Mouse (Mus musculus) heart, embryonic 13.5 days (tissue): ENCODE results near the gene Ube2f. TPM values are rescaled to one million over a fixed set of nuclear protein-coding genes. Genes with fewer than 3 reads are reported as not detected.

Experiments used
- ATAC-seq: fragments of 200-750 bp; cut with Nextera tagmentation; 2 replicates; pipeline ENCODE4 v1.8.0; 2017; ENCODE audit warnings: moderate TSS enrichment; ENCODE audit not compliant: insufficient number of reproducible peaks, low FRiP score, low TSS enrichment; ENCODE audit errors: extremely low read depth
- H3K27ac ChIP-seq: fragments of 300-500 bp; sonication (generic); replicated peaks from 2 replicates; pipeline ENCODE4 v1.5.1; 2015; ENCODE audit warnings: moderate library complexity, mild to moderate bottlenecking, inconsistent platforms
- H3K27me3 ChIP-seq: fragments of 300-500 bp; sonication (generic); replicated peaks from 2 replicates; pipeline ENCODE4 v1.6.1; 2015; ENCODE audit warnings: mild to moderate bottlenecking, inconsistent platforms
- H3K36me3 ChIP-seq: fragments of 300-500 bp; sonication (generic); 2 replicates; pipeline ENCODE4 v1.6.1; 2015; ENCODE audit warnings: mild to moderate bottlenecking, inconsistent platforms
- H3K4me1 ChIP-seq: fragments of 300-500 bp; sonication (generic); 2 replicates; pipeline ENCODE4 v1.6.1; 2015; ENCODE audit warnings: inconsistent platforms
- H3K4me2 ChIP-seq: fragments of 300-500 bp; sonication (generic); 2 replicates; pipeline ENCODE4 v1.6.1; 2015; ENCODE audit warnings: inconsistent platforms, mild to moderate bottlenecking, moderate library complexity
- H3K4me3 ChIP-seq: fragments of 300-500 bp; sonication (generic); 2 replicates; pipeline ENCODE4 v1.5.1; 2015; ENCODE audit warnings: moderate library complexity, mild to moderate bottlenecking, inconsistent platforms
- H3K9ac ChIP-seq: fragments of 300-500 bp; sonication (generic); 2 replicates; pipeline ENCODE4 v1.6.1; 2015; ENCODE audit warnings: inconsistent platforms, mild to moderate bottlenecking, moderate library complexity
- H3K9me3 ChIP-seq: fragments of 300-500 bp; sonication (generic); 2 replicates; pipeline ENCODE4 v1.6.1; 2016; ENCODE audit warnings: inconsistent platforms
- WGBS: fragments of 180-500 bp; shearing (Covaris S2); methylation state at CpG from one replicate; pipeline ENCODE4 v1.1.7; 2015; ENCODE audit warnings: mixed read lengths; 5-methylcytosine and 5-hydroxymethylcytosine counted together
- polyA plus RNA-seq: library from polyadenylated mRNA; unstranded; fragments of >200 nt; fragmentation: Nextera tagmentation; extraction: Ambion mirVana; gene quantifications from 2 replicates; pipeline ENCODE4 v1.2.1, GENCODE M21; 2015

The Ube2f gene
- polyA plus RNA-seq, 1 experiment from 2014 or later: 61.2 TPM

DNA sequence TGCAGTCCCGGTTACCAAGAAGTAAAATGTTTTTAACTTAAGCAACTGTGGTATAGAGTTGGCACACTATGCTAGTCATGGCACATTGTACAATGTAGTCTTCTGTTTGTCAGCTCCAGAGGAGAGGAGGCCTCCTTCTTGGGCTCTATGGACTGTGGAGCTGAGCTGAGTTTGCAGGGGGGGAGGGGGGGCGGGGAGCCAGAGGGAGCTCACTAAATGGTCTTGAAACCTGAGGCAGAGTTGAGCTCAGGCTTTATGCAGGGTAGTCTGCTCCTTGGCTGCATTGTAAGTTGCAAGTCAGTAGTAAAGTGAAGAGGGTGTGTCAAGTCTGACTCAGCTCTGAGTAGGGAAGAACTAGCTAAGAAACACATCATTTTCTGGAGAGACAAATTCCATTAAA is 22.2 kb downstream of the Ube2f start:
- Histone ChIP-seq H3K27ac (no peak overlapping the region), H3K4me2 (no peak overlapping the region), H3K9ac (no peak overlapping the region), H3K27me3 (no peaks in the 10 kb centered on the region), H3K9me3 (no peaks in the 10 kb centered on the region), H3K36me3 (peaks cover 38% of the 10 kb centered on the region), H3K4me3 (no peak overlapping the region), H3K4me1 (0 out of 2 replicates have a peak, but pooled peaks cover 6% of the 10 kb centered on the region)
- WGBS: 87% methylated on average over 2 of the region's 2 CpGs
- no peak for ATAC-seq

DNA sequence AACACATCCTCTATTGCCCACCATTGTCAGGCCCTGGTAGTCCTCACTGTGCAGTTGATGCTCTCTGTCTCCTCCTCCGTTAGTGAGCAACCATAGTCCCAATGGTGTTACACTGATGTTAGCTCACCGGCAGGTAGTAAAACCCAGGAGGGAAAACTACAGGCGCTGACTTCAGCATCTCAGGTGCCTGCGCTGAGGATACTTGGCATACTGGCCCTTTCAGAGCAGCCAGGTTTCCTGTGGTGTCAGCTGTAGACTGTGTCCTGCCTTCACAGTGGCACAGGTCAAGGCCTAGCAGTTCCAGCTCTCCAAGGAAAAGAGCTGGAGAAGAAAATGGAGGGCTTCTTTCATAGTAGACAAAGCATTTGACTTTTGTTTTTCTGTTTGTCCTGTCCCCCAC is 26.5 kb downstream of the Ube2f start:
- ATAC-seq: no peak
- Histone ChIP-seq H3K36me3 (peaks cover 80% of the 10 kb centered on the region), H3K4me2 (no peak overlapping the region), H3K27me3 (no peaks in the 10 kb centered on the region), H3K4me3 (no peak overlapping the region), H3K4me1 (0 out of 2 replicates have a peak, but pooled peaks cover 3% of the 10 kb centered on the region), H3K9me3 (no peaks in the 10 kb centered on the region), H3K9ac (no peak overlapping the region), H3K27ac (no peak overlapping the region)
- WGBS: 95% methylated on average over 4 of the region's 4 CpGs

GRCm38 (mm10) chr1:91277480-91277879 is 27.4 kb downstream of the Ube2f start:
- H3K4me1 ChIP-seq: 0 out of 2 replicates have a peak, but pooled peaks cover 3% of the 10 kb centered on the region
- no peak overlapping the region for H3K4me3 ChIP-seq
- H3K27me3 ChIP-seq: no peaks in the 10 kb centered on the region
- H3K9me3 ChIP-seq: no peaks in the 10 kb centered on the region
- no peak for ATAC-seq
- 87% methylated on average over 2 of the region's 2 CpGs for WGBS
- H3K36me3 ChIP-seq: peaks cover 86% of the 10 kb centered on the region
- H3K9ac ChIP-seq: no peak overlapping the region
- H3K27ac ChIP-seq: no peak overlapping the region
- no peak overlapping the region for H3K4me2 ChIP-seq

DNA sequence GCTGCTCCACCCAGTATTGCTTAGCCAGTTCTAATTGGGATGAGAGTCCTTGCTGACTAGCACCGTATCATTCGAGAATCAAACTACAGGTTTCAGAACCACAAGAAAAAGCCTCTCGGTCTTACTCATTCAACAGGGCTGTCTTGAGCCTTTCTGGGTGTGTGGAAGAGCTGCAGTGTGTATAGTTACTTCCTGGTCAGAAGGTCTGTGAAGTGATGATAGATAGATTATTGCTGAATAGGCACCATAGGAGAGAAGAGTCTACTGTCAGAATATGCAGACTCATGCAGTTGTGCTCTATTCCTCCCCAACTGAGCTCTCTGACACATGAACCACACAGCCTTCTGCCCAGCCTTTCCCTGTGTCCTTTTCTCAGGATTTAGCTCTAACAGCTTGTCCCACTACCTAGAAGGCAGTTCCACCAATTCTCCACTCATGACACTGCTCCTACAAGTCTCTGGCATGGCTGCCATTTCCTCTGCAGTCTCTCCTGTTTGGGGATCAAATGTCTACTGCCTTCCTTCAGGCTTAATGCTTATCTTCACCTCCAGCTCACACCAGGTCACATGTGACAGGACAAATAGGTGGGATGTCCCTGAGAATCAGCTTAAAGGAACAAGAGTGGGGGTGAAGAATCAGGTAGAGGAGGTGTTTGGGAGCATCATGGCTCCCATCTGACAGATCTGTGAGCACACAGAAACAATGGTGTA is 28.5 kb downstream of the Ube2f start:
- H3K4me3 ChIP-seq: no peak overlapping the region
- H3K27me3 ChIP-seq: no peaks in the 10 kb centered on the region
- ATAC-seq: no peak
- H3K36me3 ChIP-seq: peaks cover 87% of the 10 kb centered on the region
- H3K27ac ChIP-seq: no peak overlapping the region
- 89% methylated on average over 3 of the region's 3 CpGs for WGBS
- H3K9ac ChIP-seq: no peak overlapping the region
- H3K9me3 ChIP-seq: no peaks in the 10 kb centered on the region
- H3K4me1 ChIP-seq: 0 out of 2 replicates have a peak, but pooled peaks cover 3% of the 10 kb centered on the region
- H3K4me2 ChIP-seq: no peak overlapping the region

DNA sequence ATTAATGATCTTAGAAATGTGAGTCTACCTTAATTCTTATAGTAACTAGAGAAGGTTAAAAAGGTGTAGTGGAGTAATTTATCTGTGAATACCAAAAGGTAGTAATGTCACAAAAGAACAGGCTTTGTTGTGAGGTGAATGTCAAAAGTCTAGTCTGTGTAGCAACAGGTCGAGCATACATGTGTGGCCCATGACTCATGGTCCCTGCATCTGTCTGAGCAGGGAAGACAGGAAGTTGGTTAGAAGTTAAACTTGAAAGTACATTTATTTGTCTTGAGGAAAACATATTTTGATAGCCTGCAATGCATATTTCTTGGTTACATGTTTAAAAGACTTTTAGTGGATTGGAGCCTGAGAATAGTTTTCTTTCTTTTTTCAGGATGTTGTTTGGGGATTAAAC is 29.0 kb downstream of the Ube2f start:
- 0 out of 2 replicates have a peak, but pooled peaks cover 3% of the 10 kb centered on the region for H3K4me1 ChIP-seq
- H3K36me3 ChIP-seq: peaks cover 91% of the 10 kb centered on the region
- 73% methylated on average over 1 of the region's 1 CpGs for WGBS
- H3K9me3 ChIP-seq: no peaks in the 10 kb centered on the region
- H3K27ac ChIP-seq: no peak overlapping the region
- H3K4me2 ChIP-seq: no peak overlapping the region
- ATAC-seq: no peak
- H3K9ac ChIP-seq: no peak overlapping the region
- no peak overlapping the region for H3K4me3 ChIP-seq
- no peaks in the 10 kb centered on the region for H3K27me3 ChIP-seq

DNA sequence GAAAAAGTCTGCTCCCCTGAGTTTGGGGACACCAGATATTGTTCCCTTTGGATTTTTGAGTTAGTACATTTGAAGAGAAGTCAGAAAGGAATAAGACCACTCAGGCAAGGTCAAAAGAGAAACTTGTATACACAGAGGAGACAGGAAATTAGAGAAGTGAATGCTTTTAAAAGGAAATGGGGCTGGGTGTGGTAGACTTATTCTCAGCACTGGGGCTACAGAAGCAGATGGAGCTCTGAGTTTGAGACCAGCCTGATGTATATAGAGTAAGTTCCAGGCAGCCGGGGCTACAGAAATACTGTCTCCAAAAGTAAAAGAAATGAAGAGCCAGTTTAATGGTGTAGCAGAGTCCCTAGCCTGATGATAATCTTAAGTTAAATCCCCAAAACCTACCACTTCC is 32.5 kb downstream of the Ube2f start:
- H3K27ac ChIP-seq: no peak overlapping the region
- no peaks in the 10 kb centered on the region for H3K27me3 ChIP-seq
- H3K4me3 ChIP-seq: no peak overlapping the region
- no peak overlapping the region for H3K9ac ChIP-seq
- H3K36me3 ChIP-seq: peaks cover 94% of the 10 kb centered on the region
- no peaks in the 10 kb centered on the region for H3K4me1 ChIP-seq
- no peaks in the 10 kb centered on the region for H3K9me3 ChIP-seq
- WGBS: 69% methylated on average over 1 of the region's 1 CpGs
- no peak overlapping the region for H3K4me2 ChIP-seq
- no peak for ATAC-seq

DNA sequence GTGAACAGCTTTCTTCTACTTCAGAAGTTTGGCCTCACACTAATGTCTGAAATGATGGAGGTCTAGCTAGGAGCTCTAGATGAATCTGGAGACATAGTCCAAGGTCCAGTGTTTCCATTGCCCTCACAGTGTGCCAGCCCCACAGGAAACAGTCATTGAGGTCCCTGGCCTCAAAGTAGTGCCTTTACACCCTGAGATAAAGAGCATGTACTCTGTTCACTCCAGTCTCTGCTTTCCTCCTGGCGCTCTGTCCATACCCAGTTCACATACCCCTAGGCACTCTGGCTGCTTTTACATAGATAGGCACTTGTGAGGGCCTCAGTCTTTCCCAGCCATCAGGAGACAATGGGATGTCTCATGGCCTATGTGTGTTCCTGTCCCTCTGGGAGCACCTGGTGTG is 39.3 kb downstream of the Ube2f start:
- Histone ChIP-seq H3K4me2 (no peak overlapping the region), H3K9ac (no peak overlapping the region), H3K4me1 (no peaks in the 10 kb centered on the region), H3K27ac (no peak overlapping the region), H3K27me3 (no peaks in the 10 kb centered on the region), H3K4me3 (no peak overlapping the region), H3K9me3 (no peaks in the 10 kb centered on the region), H3K36me3 (peaks cover 71% of the 10 kb centered on the region)
- no peak for ATAC-seq
- WGBS: 96% methylated on average over 1 of the region's 1 CpGs

DNA sequence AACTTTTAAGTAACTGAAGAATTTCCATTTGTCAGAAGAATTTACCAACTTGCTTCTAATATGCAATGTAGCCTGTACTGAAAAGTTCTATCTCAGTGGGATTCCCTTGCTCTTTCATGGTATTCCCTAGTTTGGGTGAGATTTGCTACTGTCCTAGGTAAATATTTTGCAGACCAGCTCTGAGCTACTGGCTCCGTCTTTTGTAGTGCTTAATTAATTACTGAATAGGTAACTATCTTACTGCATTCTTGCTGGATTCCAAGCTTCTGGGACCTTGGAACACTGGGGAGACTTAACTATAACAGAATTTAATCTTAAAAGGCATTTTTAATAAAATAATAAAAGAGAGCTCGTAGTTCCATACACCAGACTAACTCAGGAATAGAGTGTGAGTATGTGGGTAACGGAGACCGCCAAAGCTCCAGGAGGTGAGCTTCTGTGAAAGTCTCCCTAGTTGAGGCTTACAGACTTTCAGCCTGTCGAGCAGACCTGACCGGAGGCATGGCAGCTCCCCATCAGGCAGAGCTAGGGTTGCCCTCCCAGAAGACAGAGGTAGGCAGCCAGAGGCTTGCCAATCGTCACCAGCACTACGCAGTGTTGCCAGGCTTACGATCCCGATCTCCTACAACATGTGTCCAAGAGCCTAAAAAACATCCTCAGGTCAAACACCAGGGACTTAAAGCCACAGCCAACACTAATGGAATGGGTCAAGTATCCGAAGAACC is 42.2 kb downstream of the Ube2f start:
- WGBS: 90% methylated on average over 11 of the region's 11 CpGs
- peaks cover 50% of the 10 kb centered on the region for H3K36me3 ChIP-seq
- no peak for ATAC-seq
- no peak overlapping the region for H3K4me2 ChIP-seq
- H3K4me3 ChIP-seq: no peak overlapping the region
- H3K9ac ChIP-seq: no peak overlapping the region
- no peaks in the 10 kb centered on the region for H3K27me3 ChIP-seq
- no peak overlapping the region for H3K27ac ChIP-seq
- H3K4me1 ChIP-seq: no peaks in the 10 kb centered on the region
- H3K9me3 ChIP-seq: no peaks in the 10 kb centered on the region

GRCm38 (mm10) chr1:91295544-91295943 is 45.4 kb downstream of the Ube2f start:
- 77% methylated on average over 6 of the region's 6 CpGs for WGBS
- no peak overlapping the region for H3K27ac ChIP-seq

GRCm38 (mm10) chr1:91297799-91298744 is 48.0 kb downstream of the Ube2f start, which contains the start of gene Scly:
Gene Scly, plus strand, starts transcription at chr1:91298338.
- Histone ChIP-seq H3K9ac (peak within 1 kb of the TSS; percentile 90), H3K36me3 (peaks cover 24% of the 10 kb centered on the region), H3K27ac (no peak within 1 kb of the TSS), H3K4me1 (peaks cover 18% of the 10 kb centered on the region), H3K9me3 (no peaks in the 10 kb centered on the region), H3K4me3 (peak within 1 kb of the TSS; percentile 91), H3K4me2 (peak within 1 kb of the TSS; percentile 80), H3K27me3 (no peaks in the 10 kb centered on the region)
- WGBS: 1% methylated on average over 63 of the region's 65 CpGs
- peak; percentile 99 for ATAC-seq

More at GRCm38 (mm10) chr1:91295544-91295943, 45.4 kb downstream of the Ube2f start:
- ATAC-seq: no peak
- Histone ChIP-seq H3K36me3 (peaks cover 23% of the 10 kb centered on the region), H3K9ac (no peak overlapping the region), H3K4me3 (no peak overlapping the region), H3K9me3 (no peaks in the 10 kb centered on the region), H3K27me3 (no peaks in the 10 kb centered on the region), H3K4me1 (peaks cover 18% of the 10 kb centered on the region), H3K4me2 (no peak overlapping the region)
